10 mouse cellular contexts compared by ENCODE assay signal in genomic region chr9:42217685-42218084, GRCm38 (mm10). TPM values are rescaled to one million over a fixed set of nuclear protein-coding genes. Genes with fewer than 3 reads are reported as not detected.
A peak's percentile ranks its signal among the peaks of the same experiment; 100 is the strongest.
DNase-seq lines count a peak whose midpoint lies in the region; ATAC-seq lines count a peak whose summit lies in the region.
"Had no signal": no experiment of that assay in that cellular context is flagged by ENCODE, and none has a peak within 500 bp of the region (broad histone marks: within the 10 kb centered on the region; RNA-seq: fewer than 3 reads in every experiment).

No protein-coding gene starts in this region.

- peak; percentile 48 for ATAC-seq in intestine, embryonic 16.5 days
- no peak for ATAC-seq in intestine, embryonic 15.5 days
- ATAC-seq in stomach, embryonic 16.5 days (ENCODE audit: insufficient read depth, low FRiP score): 0 out of 2 replicates have a peak, but pooled peaks have one; percentile 58
- no peak for ATAC-seq in forebrain, embryonic 15.5 days (replicated peaks)

- no peak overlapping the region for H3K9ac ChIP-seq in intestine, embryonic 16.5 days (ENCODE audit: low read depth, low read length)
- H3K9ac ChIP-seq in intestine, embryonic 15.5 days: no peak overlapping the region
- no peak overlapping the region for H3K9ac ChIP-seq in stomach, embryonic 16.5 days (ENCODE audit: low read length)
- no peak overlapping the region for H3K9ac ChIP-seq in forebrain, embryonic 15.5 days (replicated peaks)
- H3K9ac ChIP-seq: embryonic facial prominence, embryonic 13.5 days; limb, embryonic 15.5 days had no signal

- H3K4me1 ChIP-seq in intestine, embryonic 16.5 days (ENCODE audit: control insufficient read depth, insufficient read depth, low read length): 0 out of 2 replicates have a peak, but pooled peaks cover 6% of the 10 kb centered on the region
- H3K4me1 ChIP-seq in intestine, embryonic 15.5 days (replicated peaks): no peaks in the 10 kb centered on the region
- no peaks in the 10 kb centered on the region for H3K4me1 ChIP-seq in stomach, embryonic 16.5 days (ENCODE audit: control insufficient read depth, insufficient read depth, low read length)
- peaks cover 9% of the 10 kb centered on the region; the same call in 1 of the 2 replicates for H3K4me1 ChIP-seq in forebrain, embryonic 15.5 days
- H3K4me1 ChIP-seq: embryonic facial prominence, embryonic 13.5 days had no signal

- 78% methylated on average over 10 of the region's 10 CpGs for WGBS in intestine, embryonic 16.5 days
- WGBS in intestine, embryonic 15.5 days: 84% methylated on average over 10 of the region's 10 CpGs
- 78% methylated on average over 10 of the region's 10 CpGs for WGBS in stomach, embryonic 16.5 days
- WGBS in forebrain, embryonic 15.5 days: 73% methylated on average over 10 of the region's 10 CpGs

- H3K4me2 ChIP-seq in intestine, embryonic 16.5 days (ENCODE audit: low read depth, low read length): no peak overlapping the region
- H3K4me2 ChIP-seq in intestine, embryonic 15.5 days (replicated peaks): no peak overlapping the region
- no peak overlapping the region for H3K4me2 ChIP-seq in stomach, embryonic 16.5 days (ENCODE audit: low read depth, low read length)
- no peak overlapping the region for H3K4me2 ChIP-seq in forebrain, embryonic 15.5 days (replicated peaks)
- H3K4me2 ChIP-seq: embryonic facial prominence, embryonic 13.5 days; limb, embryonic 15.5 days had no signal

- peak; percentile 43 for DNase-seq in cerebellum, adult 8-10 months
- DNase-seq in kidney, adult 9 months: peak; percentile 30
- DNase-seq in embryo, embryonic 9.5 days (ENCODE audit: extremely low spot score): no peak
- DNase-seq in layer of hippocampus, adult 8-10 months (ENCODE audit: low spot score in 2 of 2): no peak

- H3K4me3 ChIP-seq in intestine, embryonic 16.5 days (ENCODE audit: low read length): no peak overlapping the region
- H3K4me3 ChIP-seq in intestine, embryonic 15.5 days (replicated peaks): no peak overlapping the region
- no peak overlapping the region for H3K4me3 ChIP-seq in stomach, embryonic 16.5 days (replicated peaks; ENCODE audit: low read length)
- no peak overlapping the region for H3K4me3 ChIP-seq in forebrain, embryonic 15.5 days
- H3K4me3 ChIP-seq: embryonic facial prominence, embryonic 13.5 days; limb, embryonic 15.5 days had no signal

- H3K27ac ChIP-seq in intestine, embryonic 16.5 days (ENCODE audit: low read length): no peak overlapping the region
- no peak overlapping the region for H3K27ac ChIP-seq in intestine, embryonic 15.5 days
- H3K27ac ChIP-seq in stomach, embryonic 16.5 days (ENCODE audit: low read length): no peak overlapping the region
- no peak overlapping the region for H3K27ac ChIP-seq in forebrain, embryonic 15.5 days (replicated peaks)
- H3K27ac ChIP-seq: embryonic facial prominence, embryonic 13.5 days; limb, embryonic 15.5 days had no signal

- H3K9me3 ChIP-seq in intestine, embryonic 16.5 days (ENCODE audit: control insufficient read depth, low read length): 0 out of 2 replicates have a peak, but pooled peaks cover 2% of the 10 kb centered on the region
- H3K9me3 ChIP-seq in intestine, embryonic 15.5 days: no peaks in the 10 kb centered on the region
- no peaks in the 10 kb centered on the region for H3K9me3 ChIP-seq in stomach, embryonic 16.5 days (replicated peaks; ENCODE audit: control insufficient read depth, low read length)
- no peaks in the 10 kb centered on the region for H3K9me3 ChIP-seq in forebrain, embryonic 15.5 days
- H3K9me3 ChIP-seq: embryonic facial prominence, embryonic 13.5 days; limb, embryonic 15.5 days had no signal

- no peaks in the 10 kb centered on the region for H3K36me3 ChIP-seq in intestine, embryonic 16.5 days (ENCODE audit: control insufficient read depth, insufficient read depth, low read length)
- H3K36me3 ChIP-seq in intestine, embryonic 15.5 days: no peaks in the 10 kb centered on the region
- no peaks in the 10 kb centered on the region for H3K36me3 ChIP-seq in stomach, embryonic 16.5 days (ENCODE audit: control insufficient read depth, insufficient read depth, low read length)
- H3K36me3 ChIP-seq in forebrain, embryonic 15.5 days: no peaks in the 10 kb centered on the region
- H3K36me3 ChIP-seq: embryonic facial prominence, embryonic 13.5 days; limb, embryonic 15.5 days had no signal

- no peaks in the 10 kb centered on the region for H3K27me3 ChIP-seq in intestine, embryonic 16.5 days (replicated peaks; ENCODE audit: control insufficient read depth, insufficient read depth, low read length)
- H3K27me3 ChIP-seq in intestine, embryonic 15.5 days (replicated peaks): no peaks in the 10 kb centered on the region
- H3K27me3 ChIP-seq in stomach, embryonic 16.5 days (ENCODE audit: control insufficient read depth, insufficient read depth, low read length): no peaks in the 10 kb centered on the region
- H3K27me3 ChIP-seq in forebrain, embryonic 15.5 days: no peaks in the 10 kb centered on the region
- H3K27me3 ChIP-seq: embryonic facial prominence, embryonic 13.5 days had no signal

RNA-seq across cellular contexts. Expression of gene Sc5d, which starts 46.4 kb away (rescaled TPM):
- 106 and 118 TPM in 2 replicates for polyA plus RNA-seq in intestine, embryonic 16.5 days (2015; fragmentation: Nextera tagmentation; extraction: Ambion mirVana)
- 84.1 and 90.9 TPM in 2 replicates for polyA plus RNA-seq in intestine, embryonic 15.5 days (2015; fragmentation: Nextera tagmentation; extraction: Ambion mirVana)
- polyA plus RNA-seq in stomach, embryonic 16.5 days (2015; fragmentation: Nextera tagmentation; extraction: Ambion mirVana): 69.6 and 78.4 TPM in 2 replicates
- polyA plus RNA-seq in forebrain, embryonic 15.5 days (2015; fragmentation: Nextera tagmentation; extraction: Ambion mirVana): 68.1 and 69.8 TPM in 2 replicates
- 10 to 100 TPM; 56.0 to 63.5 (median 59.6) TPM for total RNA-seq in layer of hippocampus, adult 8-10 months (2022)

Comparison
In these comparisons a context has a peak if more than half of its experiments do, and no peak if none do; other contexts are left out.
1. ATAC-seq: peak in intestine, embryonic 16.5 days (single experiment) and stomach, embryonic 16.5 days (single experiment); none in intestine, embryonic 15.5 days (single experiment) and forebrain, embryonic 15.5 days (single experiment).
2. DNase-seq: peak in cerebellum, adult 8-10 months (single experiment) and kidney, adult 9 months (single experiment); none in embryo, embryonic 9.5 days (single experiment) and layer of hippocampus, adult 8-10 months (0 of 2).